Comparison of ENCODE assay signal across 23 mouse cellular contexts in genomic region chr14:32638485-32638884, GRCm38 (mm10). TPM values are rescaled to one million over a fixed set of nuclear protein-coding genes. Genes with fewer than 3 reads are reported as not detected.
"Had no signal": no experiment of that assay in that cellular context is flagged by ENCODE, and none has a peak within 500 bp of the region (broad histone marks: within the 10 kb centered on the region; RNA-seq: fewer than 3 reads in every experiment).

No protein-coding gene starts in this region.

- ATAC-seq: hindbrain, embryonic 16.5 days; inflammation-experienced regulatory T-cells, adult 6 months; intestine, embryonic 15.5 days; intestine, postnatal 0 days had no signal

- DNase-seq: gastrocnemius, postnatal 14 days; gastrocnemius, postnatal 36 days; heart, adult 2 months; heart, postnatal 4 days; kidney, adult 18-20 months; kidney, adult 8-10 months; kidney, postnatal 10 days; kidney, postnatal 25 days; kidney, postnatal 4 days; liver; liver, embryonic 13.5 days had no signal

RNA-seq across cellular contexts. Expression of gene Prrxl1, which starts 39.3 kb away (rescaled TPM):
- total RNA-seq: gastrocnemius, adult 18-20 months; gastrocnemius, adult 8-10 months; gastrocnemius, postnatal 14 days; gastrocnemius, postnatal 36 days; heart, adult 2 months; heart, postnatal 25 days; heart, postnatal 4 days; layer of hippocampus, postnatal 10 days; layer of hippocampus, postnatal 25 days; left cerebral cortex, adult 2 months; left cerebral cortex, postnatal 14 days; left cerebral cortex, postnatal 36 days had no signal
